Mouse (Mus musculus) hindbrain, embryonic 12.5 days (tissue): Measurements from ENCODE around the gene Rgs3. TPM values are rescaled to one million over a fixed set of nuclear protein-coding genes. Genes with fewer than 3 reads are reported as not detected.

ENCODE experiments used
- ATAC-seq: fragments of 200-750 bp; cut with Nextera tagmentation; 2 replicates; pipeline ENCODE4 v1.8.0; 2017; ENCODE audit warnings: moderate TSS enrichment; ENCODE audit not compliant: low FRiP score
- H3K27ac ChIP-seq: fragments of 300-500 bp; sonication (generic); 2 replicates; pipeline ENCODE4 v1.5.1; 2016; ENCODE audit warnings: mild to moderate bottlenecking
- H3K27me3 ChIP-seq: fragments of 300-500 bp; sonication (generic); 2 replicates; pipeline ENCODE4 v1.6.1; 2016; ENCODE audit warnings: mild to moderate bottlenecking
- H3K36me3 ChIP-seq: fragments of 300-500 bp; sonication (generic); 2 replicates; pipeline ENCODE4 v1.6.1; 2016; ENCODE audit warnings: mild to moderate bottlenecking
- H3K4me1 ChIP-seq: fragments of 300-500 bp; sonication (generic); 2 replicates; pipeline ENCODE4 v1.6.1; 2016
- H3K4me2 ChIP-seq: fragments of 300-500 bp; sonication (generic); replicated peaks from 2 replicates; pipeline ENCODE4 v1.6.1; 2016; ENCODE audit warnings: mild to moderate bottlenecking
- H3K4me3 ChIP-seq: fragments of 300-500 bp; sonication (generic); 2 replicates; pipeline ENCODE4 v1.5.1; 2016; ENCODE audit warnings: mild to moderate bottlenecking
- H3K9ac ChIP-seq: fragments of 300-500 bp; sonication (generic); 2 replicates; pipeline ENCODE4 v1.6.1; 2016; ENCODE audit warnings: mild to moderate bottlenecking, moderate library complexity
- H3K9me3 ChIP-seq: fragments of 300-500 bp; sonication (generic); replicated peaks from 2 replicates; pipeline ENCODE4 v1.6.1; 2016; ENCODE audit warnings: mild to moderate bottlenecking
- WGBS: fragments of 180-500 bp; shearing (Covaris S2); methylation state at CpG from one replicate; pipeline ENCODE4 v1.1.7; 2016; 5-methylcytosine and 5-hydroxymethylcytosine counted together
- polyA plus RNA-seq: library from polyadenylated mRNA; unstranded; fragments of >200 nt; fragmentation: Nextera tagmentation; extraction: Ambion mirVana; gene quantifications from 2 replicates; pipeline ENCODE4 v1.2.1, GENCODE M21; 2016

Rgs3 gene
- polyA plus RNA-seq, 1 experiment from 2014 or later, result 71.6 TPM

DNA sequence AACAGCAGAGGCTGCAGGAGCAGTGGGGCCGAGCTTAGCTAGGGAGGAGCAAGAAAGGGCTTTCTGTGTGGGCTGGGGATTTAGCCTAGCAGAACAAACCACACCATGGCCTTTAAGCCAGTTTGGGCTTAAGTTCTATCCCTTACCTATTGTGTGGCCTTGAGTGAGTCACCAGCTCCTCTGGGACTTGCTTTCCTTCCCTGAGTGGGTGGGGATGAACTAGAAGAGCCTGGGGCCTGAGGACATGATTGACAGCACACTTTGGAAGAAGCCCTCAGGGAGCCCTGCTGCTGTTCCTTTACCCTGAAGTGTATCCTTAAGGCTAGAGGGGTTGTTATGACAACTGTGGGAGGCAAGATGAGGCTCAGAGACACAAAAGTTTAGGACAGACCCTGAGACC lies 132.0 kb downstream of the Rgs3 start:
- ATAC-seq, result no peak
- H3K9me3 ChIP-seq, result no peaks in the 10 kb centered on the region
- no peak overlapping the region for H3K9ac ChIP-seq
- H3K4me1 ChIP-seq, result peaks cover 28% of the 10 kb centered on the region
- H3K36me3 ChIP-seq, result peaks cover 33% of the 10 kb centered on the region
- no peak overlapping the region for H3K4me2 ChIP-seq
- H3K27me3 ChIP-seq, result no peaks in the 10 kb centered on the region
- no peak overlapping the region for H3K4me3 ChIP-seq
- 62% methylated on average over 1 of the region's 1 CpGs for WGBS
- no peak overlapping the region for H3K27ac ChIP-seq

DNA sequence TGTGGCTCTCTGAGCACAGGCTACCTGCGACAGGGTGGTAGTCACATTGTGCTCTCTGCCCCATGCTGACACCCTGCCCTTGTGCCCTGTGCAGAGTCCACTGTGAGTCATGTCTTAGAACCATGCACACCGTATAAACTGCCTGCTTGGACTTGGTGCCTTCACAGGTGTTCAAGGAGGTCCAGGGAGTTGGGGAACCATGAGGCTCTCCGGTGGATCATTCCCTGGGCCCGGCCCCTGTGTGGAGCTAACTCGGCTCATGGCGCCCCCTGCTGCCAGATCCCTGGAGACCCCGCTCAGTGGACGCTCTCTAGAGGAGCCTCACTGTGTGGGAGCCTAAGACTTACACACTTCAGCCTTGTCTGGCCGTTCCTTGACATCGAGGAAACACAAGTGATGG lies 134.2 kb downstream of the Rgs3 start:
- 42% methylated on average over 10 of the region's 10 CpGs for WGBS
- no peak overlapping the region for H3K4me3 ChIP-seq
- H3K27ac ChIP-seq, result no peak overlapping the region
- no peaks in the 10 kb centered on the region for H3K27me3 ChIP-seq
- H3K4me2 ChIP-seq, result no peak overlapping the region
- H3K9me3 ChIP-seq, result no peaks in the 10 kb centered on the region
- H3K9ac ChIP-seq, result no peak overlapping the region
- peaks cover 35% of the 10 kb centered on the region for H3K4me1 ChIP-seq
- H3K36me3 ChIP-seq, result peaks cover 33% of the 10 kb centered on the region
- no peak for ATAC-seq

DNA sequence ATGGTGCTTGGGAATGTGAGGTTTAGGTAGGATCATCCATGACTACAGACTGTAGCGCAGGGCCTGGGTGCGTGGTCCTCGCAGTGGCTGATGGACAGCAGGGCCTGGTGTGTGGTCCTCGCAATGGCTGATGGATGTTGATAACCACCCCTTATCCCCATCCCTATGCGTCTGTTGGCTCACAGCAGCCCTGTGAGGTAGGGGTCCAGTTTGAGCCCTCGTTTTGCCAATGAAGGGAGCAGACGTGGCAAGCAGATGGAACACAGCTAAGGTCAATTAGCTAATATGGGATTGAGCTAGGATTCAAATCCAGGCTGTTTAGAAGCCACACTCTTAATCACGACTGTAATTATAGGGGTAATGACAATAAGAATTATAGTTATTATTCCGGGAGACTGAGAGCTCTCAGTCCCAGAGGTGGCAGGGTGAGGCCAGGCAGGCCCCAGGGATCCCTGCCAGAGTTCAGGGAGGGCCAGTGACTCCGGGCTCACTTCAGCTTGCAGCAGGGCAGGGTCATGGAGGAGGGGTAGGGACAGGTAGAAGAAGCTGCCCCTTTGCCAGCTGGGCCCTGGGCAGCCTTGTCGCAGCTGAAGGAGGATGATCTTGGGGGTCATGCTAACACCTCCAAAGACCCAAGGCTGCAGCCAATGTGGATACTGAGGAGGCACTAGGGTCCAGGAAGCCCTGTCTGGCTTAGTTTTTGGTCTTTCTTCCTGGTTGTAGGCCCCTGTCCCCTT lies 135.2 kb downstream of the Rgs3 start:
- ATAC-seq, result no peak
- Histone ChIP-seq H3K4me1 (peaks cover 45% of the 10 kb centered on the region), H3K36me3 (peaks cover 36% of the 10 kb centered on the region), H3K4me3 (no peak overlapping the region), H3K9me3 (no peaks in the 10 kb centered on the region), H3K9ac (no peak overlapping the region), H3K4me2 (no peak overlapping the region), H3K27ac (peak overlapping the region; percentile 26; the same call in 1 of the 2 replicates), H3K27me3 (no peaks in the 10 kb centered on the region)
- WGBS, result 79% methylated on average over 11 of the region's 11 CpGs

DNA sequence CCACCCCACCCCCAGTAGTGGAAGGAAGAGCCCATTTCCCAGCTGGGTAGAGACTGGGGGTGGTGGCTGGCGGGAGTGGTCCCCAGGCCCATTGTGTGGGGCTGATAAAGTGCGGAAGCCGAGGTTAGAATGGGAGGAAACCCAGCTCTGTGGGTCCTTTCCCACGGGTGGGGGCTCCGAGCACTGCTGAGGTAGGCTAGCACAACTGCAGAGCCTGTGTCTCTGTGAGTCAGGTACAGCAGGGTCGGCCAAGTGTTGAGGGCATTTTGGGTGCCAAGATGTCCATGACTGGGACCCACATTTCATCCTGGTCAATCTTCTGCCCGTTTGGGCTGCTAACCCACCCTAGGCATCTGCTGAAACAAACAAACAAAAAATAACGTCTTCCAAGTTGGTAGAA lies 135.9 kb downstream of the Rgs3 start:
- Histone ChIP-seq H3K4me2 (no peak overlapping the region), H3K9me3 (no peaks in the 10 kb centered on the region), H3K9ac (no peak overlapping the region), H3K4me3 (no peak overlapping the region), H3K27me3 (no peaks in the 10 kb centered on the region), H3K4me1 (peaks cover 51% of the 10 kb centered on the region), H3K27ac (0 out of 2 replicates have a peak overlapping the region, but pooled peaks have one; percentile 26), H3K36me3 (peaks cover 41% of the 10 kb centered on the region)
- ATAC-seq, result no peak
- 75% methylated on average over 8 of the region's 8 CpGs for WGBS

DNA sequence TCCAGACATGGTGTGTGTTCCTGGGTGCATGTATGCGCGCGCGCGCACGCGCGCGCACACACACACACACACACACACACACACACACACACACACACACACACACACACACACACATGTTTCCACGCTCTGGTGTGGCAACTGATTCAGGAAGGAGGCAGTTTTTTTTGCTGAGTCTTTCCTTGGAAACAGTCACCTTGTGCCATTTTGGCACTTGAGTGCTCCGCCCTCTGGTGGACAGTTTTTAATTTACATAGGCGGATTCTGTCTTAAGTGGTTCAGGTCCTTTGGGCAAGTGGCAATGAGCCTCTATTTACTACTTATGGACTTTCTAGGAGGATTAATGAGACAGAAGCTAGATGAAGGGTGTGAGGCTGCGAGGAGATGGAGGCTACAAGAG lies 136.3 kb downstream of the Rgs3 start:
- ATAC-seq, result no peak
- Histone ChIP-seq H3K9me3 (no peaks in the 10 kb centered on the region), H3K27me3 (no peaks in the 10 kb centered on the region), H3K9ac (no peak overlapping the region), H3K4me1 (peaks cover 51% of the 10 kb centered on the region), H3K4me3 (no peak overlapping the region), H3K27ac (no peak overlapping the region), H3K4me2 (no peak overlapping the region), H3K36me3 (peaks cover 41% of the 10 kb centered on the region)
- 73% methylated on average over 13 of the region's 13 CpGs for WGBS

DNA sequence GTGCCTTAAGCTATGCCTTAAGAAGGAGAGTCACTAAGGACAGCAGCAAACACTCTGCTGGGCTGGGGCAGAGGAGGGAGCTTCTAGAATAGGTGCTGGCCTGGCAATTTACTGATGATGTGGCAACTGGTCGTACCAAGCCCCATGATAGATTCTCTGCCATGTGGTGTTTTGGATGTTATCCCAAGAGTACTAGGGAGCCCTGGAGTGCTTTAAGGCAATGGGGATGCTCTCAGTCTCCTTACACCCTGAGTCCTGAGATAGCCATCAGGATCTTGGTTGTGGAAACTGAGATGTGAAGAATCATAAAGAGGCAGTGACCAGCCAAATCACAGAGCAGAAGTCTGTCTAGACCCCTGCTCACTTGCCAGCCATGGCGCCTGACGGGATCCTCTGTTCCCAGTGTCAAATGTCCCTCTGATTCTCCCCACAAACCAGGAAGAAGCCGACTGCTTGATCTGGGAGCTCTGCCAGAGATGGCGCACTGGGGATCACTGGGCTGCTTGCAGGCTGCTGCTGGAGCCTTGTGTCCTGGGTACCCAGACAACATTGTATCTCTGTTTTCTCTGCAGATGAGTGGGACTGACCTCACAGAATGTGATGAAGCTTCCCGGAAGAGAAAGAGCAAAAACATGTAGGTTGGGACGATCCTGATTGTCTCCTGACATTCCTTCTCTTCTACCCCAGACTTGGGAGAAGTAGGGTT lies 137.2 kb downstream of the Rgs3 start:
- H3K36me3 ChIP-seq, result peaks cover 42% of the 10 kb centered on the region
- H3K9ac ChIP-seq, result no peak overlapping the region
- no peak overlapping the region for H3K4me2 ChIP-seq
- no peaks in the 10 kb centered on the region for H3K9me3 ChIP-seq
- no peak overlapping the region for H3K27ac ChIP-seq
- peaks cover 51% of the 10 kb centered on the region for H3K4me1 ChIP-seq
- 67% methylated on average over 7 of the region's 7 CpGs for WGBS
- ATAC-seq, result no peak
- H3K27me3 ChIP-seq, result no peaks in the 10 kb centered on the region
- H3K4me3 ChIP-seq, result no peak overlapping the region

DNA sequence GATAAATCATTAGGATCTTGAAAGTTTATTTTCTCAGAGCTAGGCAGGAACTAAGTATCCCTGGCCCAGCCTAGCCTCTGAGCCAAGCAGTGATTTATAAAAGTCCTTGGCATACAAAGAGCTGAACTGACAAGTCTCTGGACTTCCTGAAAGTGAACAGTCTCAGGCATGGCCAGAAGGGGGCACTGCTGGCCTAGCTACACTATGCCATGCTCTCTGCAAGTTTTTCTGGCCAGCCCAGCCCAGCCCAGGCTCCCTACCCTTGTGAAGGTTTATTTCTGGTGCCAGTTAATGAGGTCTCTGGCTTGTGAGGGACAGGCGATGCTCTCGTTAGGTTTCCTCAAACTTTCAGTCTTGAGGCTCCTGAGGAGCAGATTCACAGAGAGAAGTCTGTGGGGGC lies 137.8 kb downstream of the Rgs3 start:
- no peak overlapping the region for H3K9ac ChIP-seq
- H3K27me3 ChIP-seq, result no peaks in the 10 kb centered on the region
- no peaks in the 10 kb centered on the region for H3K9me3 ChIP-seq
- H3K4me1 ChIP-seq, result peaks cover 51% of the 10 kb centered on the region
- WGBS, result 33% methylated on average over 2 of the region's 2 CpGs
- 0 out of 2 replicates have a peak, but pooled peaks have one; percentile 14 for ATAC-seq
- H3K36me3 ChIP-seq, result peaks cover 37% of the 10 kb centered on the region
- no peak overlapping the region for H3K27ac ChIP-seq
- no peak overlapping the region for H3K4me2 ChIP-seq
- no peak overlapping the region for H3K4me3 ChIP-seq

DNA sequence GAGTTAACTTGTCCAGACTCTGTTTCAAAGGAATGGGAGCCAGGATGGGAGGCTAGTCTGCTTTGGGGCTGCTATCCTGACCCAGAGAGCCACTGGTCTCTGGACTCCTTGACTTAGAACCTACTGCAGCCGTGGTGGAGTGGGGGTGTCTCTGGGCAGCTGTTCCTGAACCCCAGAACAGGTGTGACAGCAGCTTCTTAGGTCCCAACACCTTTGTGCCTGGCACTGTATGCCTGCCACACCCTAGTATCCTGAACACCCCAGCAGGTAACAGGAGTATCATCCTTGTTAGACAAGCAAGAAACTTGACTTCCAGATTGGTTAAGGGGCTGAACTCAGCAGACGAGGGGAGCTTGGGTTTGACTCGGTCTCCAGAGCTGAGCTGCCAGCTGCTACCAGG lies 138.9 kb downstream of the Rgs3 start:
- H3K27ac ChIP-seq, result no peak overlapping the region
- H3K4me3 ChIP-seq, result no peak overlapping the region
- H3K4me1 ChIP-seq, result peaks cover 49% of the 10 kb centered on the region
- H3K27me3 ChIP-seq, result no peaks in the 10 kb centered on the region
- 73% methylated on average over 3 of the region's 3 CpGs for WGBS
- no peak overlapping the region for H3K9ac ChIP-seq
- H3K9me3 ChIP-seq, result no peaks in the 10 kb centered on the region
- H3K36me3 ChIP-seq, result peaks cover 42% of the 10 kb centered on the region
- ATAC-seq, result no peak
- no peak overlapping the region for H3K4me2 ChIP-seq

DNA sequence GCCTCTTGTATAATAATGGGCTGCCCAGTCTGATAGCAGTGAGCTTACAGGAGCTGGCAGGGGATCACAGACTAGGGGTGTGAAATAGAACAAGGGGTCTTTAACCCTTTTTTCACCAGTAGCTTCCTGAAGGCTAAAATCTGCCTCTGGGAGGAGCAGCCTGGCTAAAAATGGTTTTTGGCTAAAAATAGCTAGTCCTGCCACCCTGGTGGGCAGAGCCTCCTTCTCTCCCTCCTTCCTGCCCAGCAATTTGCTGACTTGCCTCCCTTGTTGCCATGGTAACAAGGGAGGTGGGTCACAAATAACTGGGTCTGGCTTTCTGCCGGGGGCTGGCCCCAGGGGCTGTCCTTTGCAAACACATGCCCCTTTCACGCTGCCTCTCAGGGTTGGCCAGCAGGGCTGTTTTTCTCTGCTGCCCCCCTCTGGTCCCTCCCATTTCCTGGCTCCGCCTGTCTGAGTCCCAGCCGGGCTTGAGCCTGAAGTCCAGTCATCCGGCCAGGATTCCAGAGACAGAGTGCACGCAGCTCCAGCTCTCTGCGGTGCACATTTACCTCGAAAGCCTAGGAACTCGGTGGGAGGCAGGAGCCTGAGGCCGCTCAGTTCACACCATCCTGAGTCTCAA lies 139.7 kb downstream of the Rgs3 start:
- no peaks in the 10 kb centered on the region for H3K27me3 ChIP-seq
- peaks cover 43% of the 10 kb centered on the region for H3K36me3 ChIP-seq
- peak overlapping the region; percentile 49; the same call in 1 of the 2 replicates for H3K9ac ChIP-seq
- no peaks in the 10 kb centered on the region for H3K9me3 ChIP-seq
- peaks cover 42% of the 10 kb centered on the region for H3K4me1 ChIP-seq
- peak overlapping the region; percentile 43 for H3K4me2 ChIP-seq
- 1% methylated on average over 10 of the region's 10 CpGs for WGBS
- peak overlapping the region; percentile 67 for H3K27ac ChIP-seq
- H3K4me3 ChIP-seq, result peak overlapping the region; percentile 29
- peak; percentile 87 for ATAC-seq

DNA sequence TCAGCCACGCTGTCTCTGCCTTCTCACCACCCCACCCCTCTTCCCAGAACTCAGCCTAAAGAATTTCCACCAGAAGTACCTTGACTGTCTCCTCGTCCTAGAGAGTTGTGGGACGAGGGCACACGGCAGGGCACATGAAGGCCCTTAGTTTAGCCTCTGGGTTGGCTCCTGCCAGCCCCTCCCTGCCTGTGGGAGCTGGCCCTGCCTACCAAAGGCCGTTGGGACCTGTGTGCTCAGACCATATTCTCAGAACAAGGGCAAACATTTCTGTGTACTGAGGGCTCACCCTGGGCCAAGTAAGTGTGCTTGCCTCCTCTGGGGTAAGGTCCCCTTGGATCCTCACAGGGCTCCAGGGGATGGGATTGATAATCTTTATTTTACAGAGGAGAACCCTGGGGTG lies 140.8 kb downstream of the Rgs3 start:
- Histone ChIP-seq H3K9me3 (no peaks in the 10 kb centered on the region), H3K4me1 (peaks cover 43% of the 10 kb centered on the region), H3K36me3 (peaks cover 50% of the 10 kb centered on the region), H3K4me2 (peak overlapping the region; percentile 43), H3K4me3 (peak overlapping the region; percentile 29; the same call in 1 of the 2 replicates), H3K27ac (0 out of 2 replicates have a peak overlapping the region, but pooled peaks have one; percentile 67), H3K9ac (no peak overlapping the region; the same call in 1 of the 2 replicates), H3K27me3 (no peaks in the 10 kb centered on the region)
- ATAC-seq, result no peak
- 78% methylated on average over 5 of the region's 5 CpGs for WGBS

DNA sequence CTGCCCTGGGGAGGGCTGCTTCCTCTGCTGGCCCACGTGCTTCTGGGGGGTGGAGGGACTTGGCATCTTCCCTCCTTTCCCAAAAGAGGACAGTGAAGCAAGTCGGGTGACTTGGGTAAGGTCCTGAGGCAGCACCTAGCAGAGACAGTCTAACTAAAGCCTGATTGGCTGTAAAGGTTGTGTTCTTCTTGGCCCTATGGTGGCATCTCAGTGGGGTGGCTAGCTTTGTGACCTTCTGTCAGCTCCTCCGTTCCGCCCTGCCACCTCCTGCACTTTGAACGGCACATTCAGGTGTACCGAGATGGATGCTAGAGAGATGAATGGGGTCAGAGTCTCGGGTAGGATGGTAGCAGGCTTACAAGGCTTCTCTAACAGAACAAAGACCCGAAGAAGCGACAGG lies 143.5 kb downstream of the Rgs3 start:
- no peaks in the 10 kb centered on the region for H3K9me3 ChIP-seq
- H3K4me3 ChIP-seq, result no peak overlapping the region
- no peak overlapping the region for H3K4me2 ChIP-seq
- no peak overlapping the region for H3K9ac ChIP-seq
- whole genome bisulfite sequencing, result 79% methylated on average over 9 of the region's 9 CpGs
- H3K4me1 ChIP-seq, result peaks cover 34% of the 10 kb centered on the region
- no peaks in the 10 kb centered on the region for H3K27me3 ChIP-seq
- H3K27ac ChIP-seq, result no peak overlapping the region
- no peak for ATAC-seq
- peaks cover 52% of the 10 kb centered on the region for H3K36me3 ChIP-seq

DNA sequence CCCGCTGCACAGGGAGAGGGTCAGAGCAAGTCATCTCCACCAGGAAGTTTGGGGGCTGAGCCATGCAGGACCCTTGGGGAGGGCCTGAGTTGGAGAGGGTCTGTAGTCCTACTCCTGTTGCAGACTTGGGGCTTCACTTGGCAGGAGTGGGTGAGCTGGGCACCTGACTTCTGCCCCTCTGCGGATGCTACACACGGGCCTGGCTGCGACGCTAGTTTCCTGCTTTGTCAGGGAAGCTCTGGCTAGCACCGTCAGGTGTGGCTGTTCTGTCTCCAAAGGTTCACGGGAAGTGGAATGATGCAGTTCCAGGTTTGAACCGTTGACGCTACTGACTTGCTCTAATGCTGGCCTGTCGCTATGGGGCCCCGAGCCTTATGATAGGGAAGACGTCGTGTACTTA lies 144.6 kb downstream of the Rgs3 start:
- H3K36me3 ChIP-seq, result peaks cover 52% of the 10 kb centered on the region
- WGBS, result 92% methylated on average over 13 of the region's 13 CpGs
- no peaks in the 10 kb centered on the region for H3K27me3 ChIP-seq
- H3K4me3 ChIP-seq, result no peak overlapping the region
- ATAC-seq, result no peak
- no peak overlapping the region for H3K4me2 ChIP-seq
- H3K27ac ChIP-seq, result no peak overlapping the region
- H3K4me1 ChIP-seq, result peaks cover 26% of the 10 kb centered on the region
- H3K9me3 ChIP-seq, result no peaks in the 10 kb centered on the region
- H3K9ac ChIP-seq, result no peak overlapping the region
